Mouse (Mus musculus): ENCODE data around the gene Itm2b.

Gene Itm2b

GRCm38 (mm10) chr14:73324634-73325455 lies 60.2 kb downstream of the Itm2b start:
- DNase-seq (ENCODE audit: low spot score in 2 of 2): peak in 1 of 2 experiments; percentile 33

- DNase-seq (ENCODE audit: low spot score in 2 of 2): no peak
Observed at GRCm38 (mm10) chr14:73323965-73324364, 61.1 kb downstream of the Itm2b start.

GRCm38 (mm10) chr14:73322142-73322541 lies 62.9 kb downstream of the Itm2b start:
- DNase-seq (ENCODE audit: low spot score in 2 of 2): no peak

GRCm38 (mm10) chr14:73316933-73317332 lies 68.2 kb downstream of the Itm2b start:
- no peak for DNase-seq (ENCODE audit: low spot score in 2 of 2)

- no peak for DNase-seq (ENCODE audit: low spot score in 2 of 2)
Observed at GRCm38 (mm10) chr14:73313864-73314263, 71.2 kb downstream of the Itm2b start.

- DNase-seq (ENCODE audit: low spot score in 2 of 2): no peak
Observed at GRCm38 (mm10) chr14:73313396-73313795, 71.7 kb downstream of the Itm2b start.

- no peak for DNase-seq (ENCODE audit: low spot score in 2 of 2)
Observed at GRCm38 (mm10) chr14:73312909-73313308, 72.2 kb downstream of the Itm2b start.

Measured in left cerebral cortex, adult 9 months (tissue).